Mouse (Mus musculus): Measurements from ENCODE around the gene Ubr2. TPM values are rescaled to one million over a fixed set of nuclear protein-coding genes. Genes with fewer than 3 reads are reported as not detected.

The Ubr2 gene
- polyA plus RNA-seq, 1 experiment from 2014 or later: 14.4 TPM

DNA sequence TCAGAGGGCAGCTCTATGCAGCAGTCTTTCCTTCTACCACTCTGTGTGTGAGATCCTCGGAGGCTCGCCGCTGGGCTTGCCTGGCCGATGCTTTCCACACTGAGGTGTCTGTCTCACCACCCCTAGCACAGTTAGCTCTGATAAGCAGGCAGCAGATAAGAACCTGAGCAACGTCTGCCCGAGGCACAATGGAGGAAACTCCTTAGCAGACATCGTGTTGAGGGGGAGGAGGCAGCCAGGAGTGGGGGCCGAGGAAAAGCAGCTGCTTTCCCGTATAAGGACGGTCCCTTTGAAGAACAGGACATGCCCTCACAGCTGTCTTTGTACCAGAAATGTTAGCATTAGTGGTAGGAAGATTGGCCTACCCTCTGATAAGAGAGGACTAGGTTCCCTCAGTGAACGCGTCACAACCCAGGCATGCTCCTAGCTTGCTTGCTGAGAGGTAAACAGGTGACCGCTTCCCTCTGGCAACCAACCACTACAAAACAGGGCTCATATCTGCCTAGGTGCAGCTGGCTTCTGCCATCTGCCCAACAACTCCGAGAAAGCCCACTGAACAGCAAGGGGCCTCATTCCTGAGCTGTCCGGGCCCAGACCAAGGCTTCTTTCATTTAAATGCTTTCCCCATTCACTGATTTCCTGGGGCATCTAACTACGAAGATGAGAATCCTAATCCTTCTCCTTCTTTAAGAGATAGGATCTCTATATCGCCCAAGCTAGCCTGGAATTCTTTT is 124.3 kb downstream of the Ubr2 start:
- Histone ChIP-seq H3K4me2 (ENCODE audit: low read depth, low read length) (peak overlapping the region; percentile 17; the same call in 1 of the 2 replicates), H3K4me3 (replicated peaks; ENCODE audit: low read length) (no peak overlapping the region), H3K4me1 (ENCODE audit: control insufficient read depth, insufficient read depth, low read length) (peaks cover 9% of the 10 kb centered on the region; the same call in 1 of the 2 replicates), H3K9ac (ENCODE audit: low read length) (peak overlapping the region; percentile 44; the same call in 1 of the 2 replicates), H3K36me3 (ENCODE audit: control insufficient read depth, insufficient read depth, low read length) (no peaks in the 10 kb centered on the region), H3K27me3 (ENCODE audit: control insufficient read depth, insufficient read depth, low read length) (no peaks in the 10 kb centered on the region), H3K27ac (ENCODE audit: low read length) (peak overlapping the region; percentile 16; the same call in 1 of the 2 replicates), H3K9me3 (replicated peaks; ENCODE audit: control insufficient read depth, low read length) (no peaks in the 10 kb centered on the region)
- 34% methylated on average over 17 of the region's 17 CpGs for WGBS
- ATAC-seq (ENCODE audit: insufficient read depth, low FRiP score): no peak

DNA sequence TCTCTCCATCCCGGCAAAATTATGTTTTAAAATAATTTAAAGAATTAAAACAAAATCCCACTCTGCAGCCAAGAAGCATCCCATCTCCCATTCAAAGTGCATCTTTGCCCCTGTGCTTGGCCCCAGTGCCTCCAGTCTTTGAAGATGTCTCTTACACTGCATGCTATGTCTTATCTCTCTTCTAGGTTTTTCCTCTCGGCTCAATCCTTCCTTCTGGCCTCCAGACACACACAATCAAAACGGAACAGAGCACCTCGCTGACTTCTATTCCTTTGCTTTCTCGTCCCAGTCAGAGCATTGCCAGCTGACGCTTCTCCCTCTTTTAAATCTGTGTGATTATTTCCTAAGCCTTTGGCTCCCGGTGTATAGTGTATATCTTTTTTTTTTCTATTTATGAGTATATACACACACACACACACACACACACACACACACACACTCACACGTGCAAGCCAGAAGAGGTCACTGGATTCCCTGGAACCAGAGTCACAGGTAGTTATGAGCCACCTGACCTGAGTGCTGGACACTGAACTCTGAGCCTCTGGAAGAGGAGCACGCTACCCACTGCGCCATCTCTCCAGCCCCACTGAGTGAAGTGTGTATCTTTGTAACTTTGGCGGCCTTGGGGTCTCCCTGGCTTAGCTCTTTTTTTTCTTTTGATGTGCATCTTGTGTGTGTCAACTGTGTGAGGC is 125.0 kb downstream of the Ubr2 start:
- peaks cover 9% of the 10 kb centered on the region; the same call in 1 of the 2 replicates for H3K4me1 ChIP-seq (ENCODE audit: control insufficient read depth, insufficient read depth, low read length)
- no peak overlapping the region; the same call in 1 of the 2 replicates for H3K27ac ChIP-seq (ENCODE audit: low read length)
- H3K27me3 ChIP-seq (ENCODE audit: control insufficient read depth, insufficient read depth, low read length): no peaks in the 10 kb centered on the region
- H3K9me3 ChIP-seq (replicated peaks; ENCODE audit: control insufficient read depth, low read length): no peaks in the 10 kb centered on the region
- H3K36me3 ChIP-seq (ENCODE audit: control insufficient read depth, insufficient read depth, low read length): no peaks in the 10 kb centered on the region
- WGBS: 60% methylated on average over 11 of the region's 11 CpGs
- no peak overlapping the region for H3K4me3 ChIP-seq (replicated peaks; ENCODE audit: low read length)
- ATAC-seq (ENCODE audit: insufficient read depth, low FRiP score): no peak
- peak overlapping the region; percentile 44; the same call in 1 of the 2 replicates for H3K9ac ChIP-seq (ENCODE audit: low read length)
- H3K4me2 ChIP-seq (ENCODE audit: low read depth, low read length): peak overlapping the region; percentile 17; the same call in 1 of the 2 replicates

DNA sequence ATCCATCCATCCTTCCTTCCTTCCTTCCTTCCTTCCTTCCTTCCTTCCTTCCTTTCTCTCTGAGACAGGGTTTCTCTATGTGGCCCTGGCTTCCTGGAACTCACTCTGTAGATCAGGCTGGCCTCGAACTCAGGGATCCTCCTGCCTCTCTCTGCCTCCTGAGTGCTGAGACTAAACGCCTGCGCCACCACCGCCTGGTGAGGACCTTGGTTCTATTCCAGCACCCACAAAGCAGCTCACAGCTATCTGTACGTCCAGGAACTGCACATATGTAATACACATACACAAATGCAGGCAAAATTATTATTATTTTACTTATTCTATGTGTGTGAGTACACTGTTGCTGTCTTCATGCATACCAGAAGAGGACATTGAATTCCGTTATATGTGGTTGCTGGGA is 125.6 kb downstream of the Ubr2 start:
- Histone ChIP-seq H3K4me3 (replicated peaks; ENCODE audit: low read length) (no peak overlapping the region), H3K9ac (ENCODE audit: low read length) (no peak overlapping the region), H3K27ac (ENCODE audit: low read length) (no peak overlapping the region), H3K27me3 (ENCODE audit: control insufficient read depth, insufficient read depth, low read length) (no peaks in the 10 kb centered on the region), H3K9me3 (replicated peaks; ENCODE audit: control insufficient read depth, low read length) (no peaks in the 10 kb centered on the region), H3K36me3 (ENCODE audit: control insufficient read depth, insufficient read depth, low read length) (no peaks in the 10 kb centered on the region), H3K4me1 (ENCODE audit: control insufficient read depth, insufficient read depth, low read length) (peaks cover 13% of the 10 kb centered on the region), H3K4me2 (ENCODE audit: low read depth, low read length) (no peak overlapping the region)
- no peak for ATAC-seq (ENCODE audit: insufficient read depth, low FRiP score)
- 90% methylated on average over 6 of the region's 6 CpGs for WGBS

DNA sequence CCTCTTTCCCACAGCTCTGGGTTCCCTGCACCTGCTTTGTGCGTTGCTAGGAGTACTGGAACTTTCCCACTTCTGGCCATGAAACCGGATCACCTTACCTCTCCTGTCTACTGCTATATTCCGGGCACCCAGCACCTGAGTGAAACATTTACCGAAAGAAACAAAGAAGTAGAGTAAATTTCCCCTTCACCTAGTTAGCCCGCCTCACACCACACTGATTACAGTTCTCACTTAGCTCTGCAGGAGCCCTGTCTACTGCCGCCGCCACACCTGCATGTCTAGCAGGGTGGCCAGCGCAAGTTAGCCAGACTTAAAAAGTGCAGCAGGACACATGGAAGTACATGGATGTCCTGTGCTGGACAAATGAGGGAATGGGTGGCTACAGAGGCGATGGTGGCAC is 127.2 kb downstream of the Ubr2 start:
- H3K27ac ChIP-seq (ENCODE audit: low read length): peak overlapping the region; percentile 88

DNA sequence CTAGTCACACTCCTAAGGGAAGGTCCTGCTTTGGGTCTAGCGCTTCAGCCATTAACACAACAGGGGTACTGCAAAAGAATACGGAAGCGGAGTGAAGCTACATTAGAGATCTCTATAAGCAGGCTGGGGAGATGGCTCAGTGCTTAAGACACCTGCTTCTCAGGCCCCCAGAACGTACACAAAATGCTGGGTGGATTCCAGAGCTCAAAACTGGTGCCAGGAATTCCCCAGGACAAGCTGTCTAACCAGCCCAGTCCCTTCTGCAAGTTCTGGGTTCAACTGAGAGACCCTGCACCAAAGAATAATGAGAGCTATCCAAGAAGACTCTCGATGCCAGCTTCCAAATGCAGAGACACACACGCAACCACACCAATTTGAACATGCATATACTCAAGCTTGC is 128.6 kb downstream of the Ubr2 start:
- H3K4me1 ChIP-seq (ENCODE audit: control insufficient read depth, insufficient read depth, low read length): peaks cover 21% of the 10 kb centered on the region
- no peak overlapping the region for H3K4me2 ChIP-seq (ENCODE audit: low read depth, low read length)
- H3K27ac ChIP-seq (ENCODE audit: low read length): peak overlapping the region; percentile 80; the same call in 1 of the 2 replicates
- no peak for ATAC-seq (ENCODE audit: insufficient read depth, low FRiP score)
- no peak overlapping the region for H3K4me3 ChIP-seq (replicated peaks; ENCODE audit: low read length)
- 84% methylated on average over 6 of the region's 6 CpGs for WGBS
- no peaks in the 10 kb centered on the region for H3K9me3 ChIP-seq (replicated peaks; ENCODE audit: control insufficient read depth, low read length)
- no peak overlapping the region for H3K9ac ChIP-seq (ENCODE audit: low read length)
- no peaks in the 10 kb centered on the region for H3K27me3 ChIP-seq (ENCODE audit: control insufficient read depth, insufficient read depth, low read length)
- no peaks in the 10 kb centered on the region for H3K36me3 ChIP-seq (ENCODE audit: control insufficient read depth, insufficient read depth, low read length)

More for the DNA sequence above, 127.2 kb downstream of the Ubr2 start:
- Histone ChIP-seq H3K4me3 (replicated peaks; ENCODE audit: low read length) (no peak overlapping the region), H3K9me3 (replicated peaks; ENCODE audit: control insufficient read depth, low read length) (no peaks in the 10 kb centered on the region), H3K27me3 (ENCODE audit: control insufficient read depth, insufficient read depth, low read length) (no peaks in the 10 kb centered on the region), H3K36me3 (ENCODE audit: control insufficient read depth, insufficient read depth, low read length) (no peaks in the 10 kb centered on the region), H3K4me2 (ENCODE audit: low read depth, low read length) (peak overlapping the region; percentile 20; the same call in 1 of the 2 replicates), H3K9ac (ENCODE audit: low read length) (peak overlapping the region; percentile 44; the same call in 1 of the 2 replicates), H3K4me1 (ENCODE audit: control insufficient read depth, insufficient read depth, low read length) (peaks cover 15% of the 10 kb centered on the region)
- 66% methylated on average over 9 of the region's 9 CpGs for WGBS
- ATAC-seq (ENCODE audit: insufficient read depth, low FRiP score): peak; percentile 77

DNA sequence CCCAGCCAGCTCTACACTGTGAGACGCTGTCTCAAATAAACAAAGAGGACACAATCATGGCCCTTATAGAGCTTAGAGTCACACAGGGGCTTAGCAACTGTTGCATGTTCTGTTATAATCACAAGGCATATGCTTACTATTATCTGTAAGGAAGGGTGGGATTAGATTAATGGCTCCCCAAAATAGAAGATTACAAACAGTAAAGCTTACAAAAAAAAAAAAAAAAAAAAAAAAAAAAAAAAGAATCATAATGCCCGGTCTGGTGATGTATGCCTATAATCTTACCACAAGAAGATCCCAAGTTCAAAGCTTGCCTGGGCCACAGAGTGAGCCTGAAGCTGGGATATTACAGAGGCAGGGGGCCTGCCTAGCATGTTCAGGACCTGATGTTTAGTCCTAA is 130.0 kb downstream of the Ubr2 start:
- no peak overlapping the region for H3K9ac ChIP-seq (ENCODE audit: low read length)
- H3K9me3 ChIP-seq (replicated peaks; ENCODE audit: control insufficient read depth, low read length): no peaks in the 10 kb centered on the region
- no peak for ATAC-seq (ENCODE audit: insufficient read depth, low FRiP score)
- H3K27ac ChIP-seq (ENCODE audit: low read length): peak overlapping the region; percentile 47; the same call in 1 of the 2 replicates
- H3K36me3 ChIP-seq (ENCODE audit: control insufficient read depth, insufficient read depth, low read length): no peaks in the 10 kb centered on the region
- H3K4me2 ChIP-seq (ENCODE audit: low read depth, low read length): no peak overlapping the region
- H3K4me3 ChIP-seq (replicated peaks; ENCODE audit: low read length): no peak overlapping the region
- 38% methylated on average over 2 of the region's 2 CpGs for WGBS
- H3K27me3 ChIP-seq (ENCODE audit: control insufficient read depth, insufficient read depth, low read length): no peaks in the 10 kb centered on the region
- peaks cover 13% of the 10 kb centered on the region for H3K4me1 ChIP-seq (ENCODE audit: control insufficient read depth, insufficient read depth, low read length)

DNA sequence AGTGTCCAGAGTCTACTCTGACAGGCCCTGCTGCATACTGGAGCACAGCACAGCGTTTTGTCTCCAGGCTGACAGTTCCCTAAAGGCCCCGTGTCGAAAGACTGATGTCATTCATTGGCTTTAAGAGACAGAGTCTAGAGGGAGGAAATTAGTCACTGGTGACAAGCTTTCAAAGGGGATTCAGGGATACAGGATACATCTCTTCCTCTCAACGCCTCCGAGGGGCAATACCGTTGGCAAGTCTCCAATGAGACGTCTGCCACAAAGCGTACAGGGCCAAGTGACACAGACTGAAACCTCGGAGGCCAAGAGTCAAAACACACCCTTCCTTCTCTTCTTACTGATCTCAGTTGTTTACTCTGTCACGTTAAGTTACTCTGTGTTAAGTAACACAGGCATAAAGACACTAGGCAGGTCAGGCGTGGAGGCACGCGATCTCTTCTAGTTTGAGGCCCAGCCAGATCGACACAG is 130.5 kb downstream of the Ubr2 start:
- no peaks in the 10 kb centered on the region for H3K36me3 ChIP-seq (ENCODE audit: control insufficient read depth, insufficient read depth, low read length)
- peak overlapping the region; percentile 47 for H3K27ac ChIP-seq (ENCODE audit: low read length)
- H3K4me3 ChIP-seq (replicated peaks; ENCODE audit: low read length): no peak overlapping the region
- H3K9ac ChIP-seq (ENCODE audit: low read length): no peak overlapping the region
- H3K9me3 ChIP-seq (replicated peaks; ENCODE audit: control insufficient read depth, low read length): no peaks in the 10 kb centered on the region
- H3K4me1 ChIP-seq (ENCODE audit: control insufficient read depth, insufficient read depth, low read length): peaks cover 13% of the 10 kb centered on the region
- ATAC-seq (ENCODE audit: insufficient read depth, low FRiP score): peak; percentile 23; the same call in 1 of the 2 replicates
- no peak overlapping the region for H3K4me2 ChIP-seq (ENCODE audit: low read depth, low read length)
- WGBS: 24% methylated on average over 14 of the region's 14 CpGs
- no peaks in the 10 kb centered on the region for H3K27me3 ChIP-seq (ENCODE audit: control insufficient read depth, insufficient read depth, low read length)
